Mouse (Mus musculus): ENCODE data around the gene Edar.

The Edar gene

GRCm38 (mm10) chr10:58601946-58602345, 73.5 kb downstream of the Edar start:
- DNase-seq (ENCODE audit: low spot score in 2 of 2) = no peak

GRCm38 (mm10) chr10:58601431-58601901, 74.0 kb downstream of the Edar start:
- peak; percentile 30 to 60 for DNase-seq (ENCODE audit: low spot score in 2 of 2)

GRCm38 (mm10) chr10:58600983-58601382, 74.5 kb downstream of the Edar start:
- no peak for DNase-seq (ENCODE audit: low spot score in 2 of 2)

GRCm38 (mm10) chr10:58600151-58600550, 75.3 kb downstream of the Edar start:
- DNase-seq (ENCODE audit: low spot score in 2 of 2) = no peak

GRCm38 (mm10) chr10:58595821-58596220, 79.6 kb downstream of the Edar start:
- DNase-seq (ENCODE audit: low spot score in 2 of 2) = no peak

GRCm38 (mm10) chr10:58595197-58595596, 80.3 kb downstream of the Edar start:
- no peak for DNase-seq (ENCODE audit: low spot score in 2 of 2)

GRCm38 (mm10) chr10:58594486-58594885, 81.0 kb downstream of the Edar start:
- DNase-seq (ENCODE audit: low spot score in 2 of 2) = no peak

- no peak for DNase-seq (ENCODE audit: low spot score in 2 of 2)
These were observed 89.8 kb downstream of the Edar start for GRCm38 (mm10) chr10:58585427-58586223.

GRCm38 (mm10) chr10:58560521-58560920, 114.9 kb downstream of the Edar start:
- DNase-seq (ENCODE audit: low spot score in 2 of 2) = no peak

GRCm38 (mm10) chr10:58559901-58560300, 115.6 kb downstream of the Edar start:
- peak; percentile 23 to 62 for DNase-seq (ENCODE audit: low spot score in 2 of 2)

- DNase-seq (ENCODE audit: low spot score in 2 of 2) = peak; percentile 34 to 52
These were observed 116.4 kb downstream of the Edar start for GRCm38 (mm10) chr10:58559098-58559497.

GRCm38 (mm10) chr10:58554693-58555387, 120.6 kb downstream of the Edar start:
- no peak for DNase-seq (ENCODE audit: low spot score in 2 of 2)

All from frontal cortex, postnatal 36 days (tissue).